Mouse (Mus musculus) cortical plate, adult 2 months (tissue): ENCODE data around the gene Thoc6.

Experiments used
- CTCF ChIP-seq: fragments of 200-500 bp; IDR thresholded peaks from 2 replicates; pipeline ENCODE4 v1.5.1; 2011; ENCODE audit warnings: mild to moderate bottlenecking, control low read depth, low read length; ENCODE audit not compliant: insufficient read depth; ENCODE audit errors: extremely low read depth
- POLR2A ChIP-seq: fragments of 200-500 bp; IDR thresholded peaks from 2 replicates; pipeline ENCODE4 v1.6.1; 2011; ENCODE audit warnings: mild to moderate bottlenecking, low read length, control low read depth; ENCODE audit not compliant: insufficient read depth; ENCODE audit errors: extremely low read depth

DNA sequence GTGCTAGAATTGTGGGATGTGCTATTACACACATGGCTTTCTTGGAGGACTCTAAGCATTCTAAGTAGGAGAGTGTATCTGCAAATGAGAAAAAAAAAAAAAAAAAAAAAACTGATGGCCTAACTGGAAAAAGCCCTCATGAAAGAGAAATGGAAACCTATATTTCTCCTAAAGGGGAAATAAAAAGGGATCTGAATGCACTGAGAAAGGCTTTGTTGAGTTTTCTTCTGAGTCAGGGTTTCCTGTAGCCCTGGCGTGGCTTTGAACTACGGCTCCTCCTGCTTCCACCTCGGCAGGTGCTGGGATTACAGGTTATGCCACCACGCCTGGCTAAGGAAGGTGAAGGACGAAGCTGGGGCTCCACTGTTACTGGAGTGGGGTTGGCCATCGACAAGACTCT, 19.7 kb downstream of the Thoc6 start:
- TF ChIP-seq POLR2A (no peak), CTCF (no peak)
